Mouse (Mus musculus): ENCODE data around the gene Coq9.

- peak; percentile 90 for TF ChIP-seq CTCF (IDR thresholded peaks at IDR 0.05; ENCODE audit: low read depth)
- TF ChIP-seq EP300 (IDR thresholded peaks at IDR 0.05; ENCODE audit: low read depth) = no peak
These were observed 19.4 kb downstream of the Coq9 start, which contains the start of gene Polr2c for GRCm38 (mm10) chr8:94857346-94858173.
